Mouse (Mus musculus): ENCODE data around the gene Ppp1r9b. TPM values are rescaled to one million over a fixed set of nuclear protein-coding genes. Genes with fewer than 3 reads are reported as not detected.
"Not testable (repeated sequence)": the region's sequence is repeated elsewhere in the genome, so short reads cannot be mapped to it uniquely, and the experiment has no call there.

Gene Ppp1r9b
- total and polyA plus RNA-seq, 2 experiments = 2.6 to 3.6 TPM

GRCm38 (mm10) chr11:94962534-94963101, 28.2 kb upstream of the Ppp1r9b start:
- DNase-seq (ENCODE audit: extremely low read depth, low read depth, low spot score) = no peak
- TF ChIP-seq CTCF (IDR thresholded peaks at IDR 0.05; ENCODE audit: low read depth, low read length) (no peak), POLR2A (IDR thresholded peaks at IDR 0.05; ENCODE audit: extremely low read depth, insufficient read depth, low read length) (no peak)
- Histone ChIP-seq H3K79me2 (ENCODE audit: control insufficient read depth, insufficient read depth, low read length) (no peaks in the 10 kb centered on the region), H3K4me1 (ENCODE audit: control insufficient read depth, insufficient read depth, low read length) (peaks cover 3% of the 10 kb centered on the region; the same call in 1 of the 2 replicates), H3K36me3 (ENCODE audit: control insufficient read depth, insufficient read depth, low read length) (no peaks in the 10 kb centered on the region), H3K27me3 (ENCODE audit: control insufficient read depth, insufficient read depth, low read length) (no peaks in the 10 kb centered on the region), H3K27ac (replicated peaks; ENCODE audit: insufficient read depth, low read depth, low read length) (no peak overlapping the region), H3K9ac (ENCODE audit: low read depth, low read length) (no peak overlapping the region), H3K4me3 (ENCODE audit: insufficient read depth, low read depth, low read length) (no peak overlapping the region)
- 74% methylated on average over 5 of the region's 5 CpGs for WGBS

- no peak within 1 kb of the TSS for H3K9ac ChIP-seq (ENCODE audit: low read depth, low read length)
- no peaks in the 10 kb centered on the region for H3K27me3 ChIP-seq (ENCODE audit: control insufficient read depth, insufficient read depth, low read length)
- H3K36me3 ChIP-seq (ENCODE audit: control insufficient read depth, insufficient read depth, low read length) = no peaks in the 10 kb centered on the region
- 37% methylated on average over 4 of the region's 4 CpGs for WGBS
- no peak within 1 kb of the TSS for H3K4me3 ChIP-seq (ENCODE audit: insufficient read depth, low read depth, low read length)
- H3K4me1 ChIP-seq (ENCODE audit: control insufficient read depth, insufficient read depth, low read length) = no peaks in the 10 kb centered on the region
- TF ChIP-seq POLR2A (IDR thresholded peaks at IDR 0.05; ENCODE audit: extremely low read depth, insufficient read depth, low read length) (no peak), CTCF (IDR thresholded peaks at IDR 0.05; ENCODE audit: low read depth, low read length) (no peak)
- no peak within 1 kb of the TSS for H3K27ac ChIP-seq (replicated peaks; ENCODE audit: insufficient read depth, low read depth, low read length)
- H3K79me2 ChIP-seq (ENCODE audit: control insufficient read depth, insufficient read depth, low read length) = no peaks in the 10 kb centered on the region
- DNase-seq (ENCODE audit: extremely low read depth, low read depth, low spot score) = no peak
These were observed 23.4 kb upstream of the Ppp1r9b start, which contains the start of gene Hils1 for GRCm38 (mm10) chr11:94967419-94967818. Gene Hils1 (plus strand): TSS chr11:94967593.

- H3K27me3 ChIP-seq (ENCODE audit: control insufficient read depth, insufficient read depth, low read length) = no peaks in the 10 kb centered on the region
- no peaks in the 10 kb centered on the region for H3K79me2 ChIP-seq (ENCODE audit: control insufficient read depth, insufficient read depth, low read length)
- 75% methylated on average over 7 of the region's 7 CpGs for WGBS
- no peak overlapping the region for H3K9ac ChIP-seq (ENCODE audit: low read depth, low read length)
- H3K27ac ChIP-seq (replicated peaks; ENCODE audit: insufficient read depth, low read depth, low read length) = no peak overlapping the region
- TF ChIP-seq POLR2A (IDR thresholded peaks at IDR 0.05; ENCODE audit: extremely low read depth, insufficient read depth, low read length) (no peak), CTCF (IDR thresholded peaks at IDR 0.05; ENCODE audit: low read depth, low read length) (no peak)
- no peaks in the 10 kb centered on the region for H3K4me1 ChIP-seq (ENCODE audit: control insufficient read depth, insufficient read depth, low read length)
- no peaks in the 10 kb centered on the region for H3K36me3 ChIP-seq (ENCODE audit: control insufficient read depth, insufficient read depth, low read length)
- H3K4me3 ChIP-seq (ENCODE audit: insufficient read depth, low read depth, low read length) = no peak overlapping the region
- DNase-seq (ENCODE audit: extremely low read depth, low read depth, low spot score) = no peak
These were observed 22.6 kb upstream of the Ppp1r9b start for GRCm38 (mm10) chr11:94968187-94968586.

DNA sequence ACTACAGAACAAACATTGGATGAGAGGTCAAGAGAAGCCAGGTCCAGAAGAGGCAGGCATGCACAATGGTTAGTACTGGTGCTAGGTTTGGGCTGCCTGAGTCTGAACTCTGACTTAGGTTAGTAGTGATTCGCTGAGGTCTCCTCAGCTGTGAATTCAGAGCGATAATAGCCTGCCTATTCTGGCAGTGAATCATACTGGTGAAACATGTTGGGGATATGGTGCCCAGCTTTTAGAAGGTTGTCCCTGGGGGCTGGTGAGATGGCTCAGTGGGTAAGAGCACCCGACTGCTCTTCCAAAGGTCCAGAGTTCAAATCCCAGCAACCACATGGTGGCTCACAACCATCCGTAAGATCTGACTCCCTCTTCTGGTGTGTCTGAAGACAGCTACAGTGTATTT, 21.1 kb upstream of the Ppp1r9b start:
- H3K4me3 ChIP-seq (ENCODE audit: insufficient read depth, low read depth, low read length); H3K36me3 ChIP-seq (ENCODE audit: control insufficient read depth, insufficient read depth, low read length); H3K27ac ChIP-seq (replicated peaks; ENCODE audit: insufficient read depth, low read depth, low read length); H3K4me1 ChIP-seq (ENCODE audit: control insufficient read depth, insufficient read depth, low read length); H3K27me3 ChIP-seq (ENCODE audit: control insufficient read depth, insufficient read depth, low read length); H3K79me2 ChIP-seq (ENCODE audit: control insufficient read depth, insufficient read depth, low read length); H3K9ac ChIP-seq (ENCODE audit: low read depth, low read length); DNase-seq (ENCODE audit: extremely low read depth, low read depth, low spot score): not testable (repeated sequence)
- 87% methylated on average over 4 of the region's 4 CpGs for WGBS

GRCm38 (mm10) chr11:94970210-94970943, 20.5 kb upstream of the Ppp1r9b start:
- H3K79me2 ChIP-seq (ENCODE audit: control insufficient read depth, insufficient read depth, low read length) = no peaks in the 10 kb centered on the region
- H3K36me3 ChIP-seq (ENCODE audit: control insufficient read depth, insufficient read depth, low read length) = no peaks in the 10 kb centered on the region
- H3K4me1 ChIP-seq (ENCODE audit: control insufficient read depth, insufficient read depth, low read length) = no peaks in the 10 kb centered on the region
- WGBS = 53% methylated on average over 15 of the region's 15 CpGs
- no peak overlapping the region for H3K27ac ChIP-seq (replicated peaks; ENCODE audit: insufficient read depth, low read depth, low read length)
- TF ChIP-seq CTCF (IDR thresholded peaks at IDR 0.05; ENCODE audit: low read depth, low read length) = no peak
- no peak for TF ChIP-seq POLR2A (IDR thresholded peaks at IDR 0.05; ENCODE audit: extremely low read depth, insufficient read depth, low read length)
- no peak overlapping the region for H3K4me3 ChIP-seq (ENCODE audit: insufficient read depth, low read depth, low read length)
- peak; percentile 37 for DNase-seq (ENCODE audit: extremely low read depth, low read depth, low spot score)
- H3K9ac ChIP-seq (ENCODE audit: low read depth, low read length) = no peak overlapping the region
- H3K27me3 ChIP-seq (ENCODE audit: control insufficient read depth, insufficient read depth, low read length) = no peaks in the 10 kb centered on the region
